Mouse (Mus musculus) kidney, postnatal 25 days (tissue): Measurements from ENCODE around the gene Gm17482.

Experiments
- DNase-seq, 2 experiments: peaks; one replicate each; pipeline ENCODE4 v3.0.0; 2021; ENCODE audit warnings: mixed read lengths in 2 of 2

Gene Gm17482

GRCm38 (mm10) chr6:115307134-115307533 lies 80.0 kb downstream of the Gm17482 start:
- DNase-seq, result no peak
